Mouse (Mus musculus) kidney, adult 9 months (tissue): ENCODE data around the gene Grhl3.
"Not testable (repeated sequence)": the region's sequence is repeated elsewhere in the genome, so short reads cannot be mapped to it uniquely, and the experiment has no call there.

Experiments
- DNase-seq: peaks from one replicate; pipeline ENCODE4 v3.0.0; 2022

Gene Grhl3

GRCm38 (mm10) chr4:135573251-135573808, at the start of gene Grhl3:
TSS of gene Grhl3 (minus strand) at chr4:135573630.
- no peak for DNase-seq

- DNase-seq: no peak
These were observed 48.9 kb upstream of the Grhl3 start for GRCm38 (mm10) chr4:135622290-135622689.

GRCm38 (mm10) chr4:135620461-135620860, 47.0 kb upstream of the Grhl3 start:
- no peak for DNase-seq

- peak; percentile 12 for DNase-seq
These were observed 44.5 kb upstream of the Grhl3 start for GRCm38 (mm10) chr4:135617783-135618470.

- no peak for DNase-seq
These were observed 43.6 kb upstream of the Grhl3 start for GRCm38 (mm10) chr4:135617038-135617437.

- DNase-seq: not testable (repeated sequence)
These were observed 41.9 kb upstream of the Grhl3 start for GRCm38 (mm10) chr4:135615307-135615706.

GRCm38 (mm10) chr4:135609986-135610385, 36.6 kb upstream of the Grhl3 start:
- no peak for DNase-seq

- no peak for DNase-seq
These were observed 34.8 kb upstream of the Grhl3 start for GRCm38 (mm10) chr4:135607979-135608885.

GRCm38 (mm10) chr4:135606271-135606670, 32.8 kb upstream of the Grhl3 start:
- DNase-seq: no peak

- DNase-seq: no peak
These were observed 28.1 kb upstream of the Grhl3 start for GRCm38 (mm10) chr4:135601530-135601929.

- no peak for DNase-seq
These were observed 26.2 kb upstream of the Grhl3 start for GRCm38 (mm10) chr4:135599497-135600182.

- peak; percentile 42 for DNase-seq
These were observed 25.6 kb upstream of the Grhl3 start for GRCm38 (mm10) chr4:135598998-135599397.

- DNase-seq: peak; percentile 13
These were observed 24.1 kb upstream of the Grhl3 start for GRCm38 (mm10) chr4:135597571-135597970.

- DNase-seq: peak; percentile 24
These were observed 22.5 kb upstream of the Grhl3 start for GRCm38 (mm10) chr4:135595943-135596342.

GRCm38 (mm10) chr4:135591610-135592304, 18.3 kb upstream of the Grhl3 start:
- DNase-seq: no peak

GRCm38 (mm10) chr4:135591086-135591485, 17.7 kb upstream of the Grhl3 start:
- DNase-seq: no peak

- DNase-seq: no peak
These were observed 11.4 kb upstream of the Grhl3 start for GRCm38 (mm10) chr4:135584838-135585237.

GRCm38 (mm10) chr4:135581222-135581910, 7.9 kb upstream of the Grhl3 start:
- no peak for DNase-seq

GRCm38 (mm10) chr4:135579695-135580094, 6.3 kb upstream of the Grhl3 start:
- no peak for DNase-seq

- no peak for DNase-seq
These were observed 5.1 kb upstream of the Grhl3 start for GRCm38 (mm10) chr4:135578490-135578889.

- DNase-seq: no peak
These were observed 2.1 kb upstream of the Grhl3 start for GRCm38 (mm10) chr4:135575365-135576140.
